Mouse (Mus musculus) MEL (cell line): Measurements from ENCODE around the gene Ranbp10.

ENCODE experiments used
- CTCF ChIP-seq, 3 experiments: IDR thresholded peaks in 2 of 3; conservative IDR thresholded peaks in 1 of 3; 2 replicates each; pipeline ENCODE4 v1.5.1; 2011 to 2012; ENCODE audit warnings: low read length in 3 of 3, low read depth in 2 of 3, mild to moderate bottlenecking in 2 of 3, improper control_type of control experiment in 1 of 3, inconsistent platforms in 1 of 3, mixed read lengths in 1 of 3, moderate library complexity in 1 of 3; ENCODE audit not compliant: control insufficient read depth in 1 of 3, insufficient read depth in 1 of 3, poor library complexity in 1 of 3, severe bottlenecking in 1 of 3
- MAFK ChIP-seq: IDR thresholded peaks from 2 replicates; pipeline ENCODE4 v1.6.1; 2011; ENCODE audit warnings: low read depth, mild to moderate bottlenecking, low read length, improper control_type of control experiment, borderline replicate concordance
- NELFE ChIP-seq: IDR thresholded peaks from 2 replicates; pipeline ENCODE4 v1.6.1; 2011; ENCODE audit warnings: low read depth, low read length, improper control_type of control experiment
- POLR2A ChIP-seq, 2 experiments: IDR thresholded peaks; 2 replicates each; pipeline ENCODE4 v1.6.1; 2011 to 2012; ENCODE audit warnings: low read length in 2 of 2, mild to moderate bottlenecking in 2 of 2, control low read depth in 1 of 2, improper control_type of control experiment in 1 of 2, low read depth in 1 of 2, moderate library complexity in 1 of 2; ENCODE audit not compliant: control insufficient read depth in 1 of 2, insufficient read depth in 1 of 2, poor library complexity in 1 of 2
- POLR2AphosphoS2 ChIP-seq: IDR thresholded peaks from 2 replicates; pipeline ENCODE4 v1.6.1; 2011; ENCODE audit warnings: low read length, improper control_type of control experiment

DNA sequence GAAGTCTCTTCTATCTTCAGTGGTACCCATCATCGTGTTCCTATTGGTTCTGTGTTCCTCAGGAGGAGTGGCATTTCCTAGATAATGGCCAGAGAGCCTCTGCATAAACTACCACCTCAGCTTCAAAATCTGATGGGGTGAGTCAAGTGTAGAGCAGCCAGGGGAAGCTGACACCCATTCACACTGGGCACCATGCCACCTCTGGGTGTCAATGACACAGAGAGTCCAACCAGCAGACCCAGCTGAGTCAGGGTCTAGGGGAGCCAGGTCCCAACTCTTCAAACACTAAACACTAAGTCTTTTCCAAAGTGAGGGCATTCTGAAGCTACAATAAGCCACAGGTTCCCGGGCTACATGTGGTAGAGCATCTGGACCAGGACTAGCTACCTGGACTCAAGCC is 18.7 kb downstream of the Ranbp10 start:
- TF ChIP-seq MAFK, result no peak
- TF ChIP-seq POLR2A (IDR thresholded peaks at IDR 0.05; ENCODE audit: control insufficient read depth in 1 of 2, insufficient read depth in 1 of 2, low read depth in 1 of 2, low read length in 2 of 2, poor library complexity in 1 of 2), result no peak
- TF ChIP-seq CTCF (IDR thresholded peaks at IDR 0.05 in 2 of 3, conservative IDR thresholded peaks at IDR 0.05 in 1 of 3; ENCODE audit: control insufficient read depth in 1 of 3, insufficient read depth in 1 of 3, low read depth in 2 of 3, low read length in 3 of 3, poor library complexity in 1 of 3, severe bottlenecking in 1 of 3), result no peak
- TF ChIP-seq NELFE, result no peak
- no peak for TF ChIP-seq POLR2AphosphoS2
